Mouse (Mus musculus) G1E (cell line): Measurements from ENCODE around the gene Ugp2.

Experiments
- CTCF ChIP-seq: IDR thresholded peaks from 2 replicates; pipeline ENCODE4 v1.5.1; 2012; ENCODE audit warnings: low read depth, low read length, inconsistent platforms, mixed read lengths
- GATA1 ChIP-seq: IDR thresholded peaks from 2 replicates; pipeline ENCODE4 v1.6.1; 2012; ENCODE audit warnings: borderline replicate concordance, low read length, inconsistent platforms, mixed read lengths
- POLR2AphosphoS5 ChIP-seq: IDR thresholded peaks from 2 replicates; pipeline ENCODE4 v1.6.1; 2012; ENCODE audit warnings: low read depth, low read length, inconsistent platforms; ENCODE audit not compliant: insufficient replicate concordance
- TAL1 ChIP-seq: conservative IDR thresholded peaks from 2 replicates; pipeline ENCODE4 v1.6.1; 2012; ENCODE audit warnings: low read depth, low read length, inconsistent platforms, mixed read lengths

GRCm38 (mm10) chr11:21371122-21371806, at the start of gene Ugp2:
- TF ChIP-seq CTCF = no peak
- TF ChIP-seq GATA1 = no peak
- no peak for TF ChIP-seq POLR2AphosphoS5
- TF ChIP-seq TAL1 = no peak
